Mouse (Mus musculus) ovary, postnatal 36 days (tissue): ENCODE measurements at regions not wholly inside any gene's neighbourhood (a gene's known extent, or its start where the extent isn't known, plus 50 kb on each side); places are given as distances from the start of the nearest gene placed in this dataset.

ENCODE experiments used
- DNase-seq: peaks from one replicate; pipeline ENCODE4 v3.0.0; 2022; ENCODE audit warnings: low spot score, mixed read lengths

- no peak for DNase-seq
Observed at GRCm38 (mm10) chr3:9373896-9374295, 236.0 kb downstream of the Zfp704 start.

DNA sequence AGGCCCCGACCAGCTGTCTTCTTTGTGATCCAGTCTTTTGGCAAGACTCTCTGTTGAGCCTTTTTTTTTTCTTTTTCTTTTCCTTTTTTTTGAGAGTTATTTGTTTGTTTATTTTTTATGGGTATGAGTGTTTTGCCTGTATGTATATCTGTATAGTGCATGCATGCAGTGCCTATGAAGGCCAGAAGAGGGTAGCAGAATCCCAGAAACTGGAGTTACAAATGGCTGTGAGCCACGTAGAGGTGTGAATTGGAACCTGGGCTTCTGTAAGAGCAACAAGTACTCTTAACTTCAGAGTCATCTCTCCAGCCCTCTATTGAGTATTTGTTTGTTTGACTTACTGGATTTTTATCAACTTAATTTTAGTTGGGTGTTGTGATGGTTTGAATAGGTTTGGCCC is 239.8 kb downstream of the Zfp704 start:
- DNase-seq = no peak

GRCm38 (mm10) chr3:9365791-9366190 is 244.1 kb downstream of the Zfp704 start:
- DNase-seq = no peak

- no peak for DNase-seq
Observed at GRCm38 (mm10) chr3:9359186-9359585, 250.7 kb downstream of the Zfp704 start.

- DNase-seq = peak; percentile 20
Observed at GRCm38 (mm10) chr3:9358111-9358510, 251.8 kb downstream of the Zfp704 start.

DNA sequence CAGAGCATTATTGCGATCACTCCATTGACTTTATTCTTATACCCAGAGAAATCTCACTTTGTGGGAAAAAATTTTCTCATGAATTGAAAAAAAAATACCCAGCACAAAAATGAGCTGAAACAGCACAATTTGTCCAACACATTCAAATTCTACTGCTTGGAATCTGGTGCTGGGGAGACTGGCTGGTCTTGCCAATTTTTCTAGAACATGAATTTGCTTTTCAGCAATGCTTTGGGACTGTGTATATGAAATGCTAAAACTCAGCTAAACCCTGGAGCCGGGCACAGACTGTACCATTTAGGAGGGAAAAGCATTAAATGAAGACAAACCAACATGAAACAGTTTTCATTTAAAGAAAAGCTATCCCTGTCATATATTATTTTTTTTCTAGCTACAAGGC is 252.2 kb downstream of the Zfp704 start:
- DNase-seq = no peak

DNA sequence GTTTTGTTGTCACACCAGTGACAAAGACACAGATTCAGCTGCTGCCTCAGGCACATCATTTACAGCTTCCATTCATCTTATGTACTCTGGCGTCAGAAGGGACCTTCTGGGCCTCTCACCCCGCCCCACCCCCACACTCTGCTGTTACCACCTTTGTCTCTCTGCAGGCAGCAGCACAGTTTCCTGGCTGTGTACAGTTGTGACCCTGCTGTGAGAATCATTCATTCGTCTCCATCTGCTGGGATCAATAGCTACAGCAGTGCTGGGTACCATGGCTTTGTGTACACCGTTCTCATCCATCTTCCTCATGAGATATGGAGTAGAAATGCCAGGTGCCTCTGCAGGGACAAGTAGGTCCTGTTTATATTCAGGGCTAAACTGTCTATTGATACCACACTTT is 254.0 kb downstream of the Zfp704 start:
- no peak for DNase-seq

- DNase-seq = no peak
Observed at GRCm38 (mm10) chr3:9354756-9355155, 255.1 kb downstream of the Zfp704 start.

DNA sequence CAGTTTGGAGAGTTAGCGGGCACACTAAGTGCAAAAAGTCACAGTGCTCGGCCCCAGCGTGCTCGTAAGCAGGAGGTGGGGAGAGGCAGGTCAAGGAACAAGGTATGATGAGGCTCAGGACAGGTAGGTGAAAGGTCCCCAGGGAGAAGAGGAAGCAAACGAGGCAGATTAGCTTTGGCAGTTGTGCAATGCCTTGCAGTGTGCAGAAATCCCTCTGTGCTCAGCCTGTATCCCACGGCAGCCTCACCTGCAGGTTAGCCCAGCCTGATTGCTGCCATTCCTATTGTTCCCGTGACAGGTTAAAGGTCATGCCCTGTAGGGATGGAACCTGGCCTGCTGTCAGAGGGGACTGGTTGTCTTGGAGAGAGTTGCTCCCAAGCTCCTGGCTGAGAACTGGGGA is 257.6 kb downstream of the Zfp704 start:
- DNase-seq = no peak

DNA sequence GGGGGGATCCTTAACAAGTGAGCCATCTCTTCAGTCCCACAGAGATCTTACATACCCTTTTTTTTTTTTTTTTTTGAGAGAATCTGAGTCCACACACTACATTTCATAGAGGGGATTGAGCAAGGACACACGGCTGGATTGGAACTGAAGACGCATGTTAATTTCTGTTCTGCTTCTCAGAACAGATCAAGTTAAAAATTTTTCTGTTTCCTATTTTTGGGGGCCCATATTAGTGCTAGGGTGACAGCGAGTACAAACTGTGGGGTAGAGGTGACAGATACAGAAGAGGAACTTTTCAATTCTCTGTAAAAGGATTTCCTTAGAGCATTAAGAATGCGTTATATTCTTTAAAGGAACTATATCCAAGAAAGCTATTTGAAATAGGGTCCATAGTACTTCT is 260.1 kb downstream of the Zfp704 start:
- no peak for DNase-seq

- DNase-seq = peak; percentile 78
Observed at GRCm38 (mm10) chr3:9347446-9347860, 262.4 kb downstream of the Zfp704 start.

DNA sequence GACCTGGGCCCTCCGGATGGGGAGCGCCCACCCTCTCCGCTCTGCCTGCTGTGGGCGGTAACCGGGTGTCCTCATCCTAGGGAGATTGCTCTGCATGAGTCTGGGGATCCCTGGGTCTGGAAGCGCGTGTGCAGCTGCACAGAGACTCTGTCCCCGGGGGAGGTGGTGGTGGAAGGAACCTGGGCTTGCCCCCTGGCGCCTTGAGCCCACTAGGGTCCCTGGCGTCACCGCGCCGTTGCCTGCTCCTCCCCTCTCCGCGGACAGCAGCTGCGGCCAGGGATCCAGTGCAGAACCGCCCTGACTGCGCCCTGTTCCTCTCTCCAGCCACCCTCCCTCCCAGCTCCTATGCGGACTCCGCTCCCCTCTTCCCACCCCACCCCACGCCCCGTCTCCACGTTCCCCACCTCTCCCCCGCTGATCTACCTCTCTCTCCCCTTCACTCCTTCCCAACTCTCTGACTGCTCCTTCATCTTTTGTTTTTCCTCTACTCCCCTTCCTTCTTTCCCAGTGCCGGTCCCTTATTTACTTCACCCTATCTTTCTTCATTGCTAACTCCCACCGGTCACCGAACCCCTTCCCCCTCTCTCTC is 262.9 kb downstream of the Zfp704 start:
- DNase-seq = peak; percentile 61

GRCm38 (mm10) chr3:9346356-9346755 is 263.5 kb downstream of the Zfp704 start:
- no peak for DNase-seq

- DNase-seq = no peak
Observed at GRCm38 (mm10) chr3:9345885-9346284, 264.0 kb downstream of the Zfp704 start.

- DNase-seq = no peak
Observed at GRCm38 (mm10) chr3:9343586-9343985, 266.3 kb downstream of the Zfp704 start.

DNA sequence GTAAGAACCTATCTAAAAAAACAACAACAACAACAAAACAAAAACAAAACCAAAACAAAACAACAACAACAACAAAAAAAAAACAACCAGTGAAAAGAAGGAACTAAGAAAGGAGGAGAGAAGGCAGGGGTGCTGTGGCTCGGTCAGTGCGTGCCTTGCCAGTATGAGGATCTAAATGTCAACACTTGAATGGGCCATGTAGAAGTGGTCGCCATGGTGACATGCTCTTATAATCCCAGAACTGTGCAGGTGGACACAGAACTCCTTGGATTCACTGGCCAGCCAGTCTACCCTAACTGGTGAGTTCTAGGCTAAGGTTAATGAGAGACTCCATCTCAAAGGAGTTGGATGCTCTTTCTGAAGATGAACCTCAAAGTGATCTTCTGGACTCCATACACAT is 267.7 kb downstream of the Zfp704 start:
- no peak for DNase-seq

GRCm38 (mm10) chr3:9341657-9342056 is 268.2 kb downstream of the Zfp704 start:
- no peak for DNase-seq

- no peak for DNase-seq
Observed at GRCm38 (mm10) chr3:9341244-9341643, 268.6 kb downstream of the Zfp704 start.

DNA sequence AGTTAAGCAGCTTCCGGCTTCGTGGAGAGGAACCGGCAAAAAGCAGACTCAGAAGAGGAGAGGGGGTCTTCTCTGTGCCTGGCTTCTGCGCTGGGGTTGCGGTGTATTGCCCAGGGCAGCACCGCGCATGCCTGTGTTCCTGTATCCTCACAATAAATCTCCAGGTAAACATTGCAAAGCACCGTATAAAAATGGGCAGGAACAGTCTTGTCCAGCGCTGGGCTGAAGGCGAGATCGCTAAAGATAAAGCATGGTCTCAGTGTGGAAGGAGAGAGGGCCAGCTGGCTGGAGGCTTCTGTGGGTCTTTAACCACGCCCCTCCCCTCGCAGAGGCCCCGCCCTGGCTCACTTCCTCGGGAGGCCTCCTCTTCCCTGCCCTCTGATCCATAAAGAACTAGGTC is 269.1 kb downstream of the Zfp704 start:
- DNase-seq = peak; percentile 49

GRCm38 (mm10) chr3:9340344-9340743 is 269.5 kb downstream of the Zfp704 start:
- no peak for DNase-seq

GRCm38 (mm10) chr3:9339669-9340068 is 270.2 kb downstream of the Zfp704 start:
- no peak for DNase-seq

- DNase-seq = no peak
Observed at GRCm38 (mm10) chr3:9335580-9335979, 274.3 kb downstream of the Zfp704 start.
